Mouse (Mus musculus) thymus, postnatal 4 days (tissue): ENCODE data around the gene Gm128.

ENCODE experiments used
- DNase-seq: peaks from one replicate; pipeline ENCODE4 v3.0.0; 2021

Gene Gm128

GRCm38 (mm10) chr3:95267855-95268254, 26.5 kb upstream of the Gm128 start:
- no peak for DNase-seq

DNA sequence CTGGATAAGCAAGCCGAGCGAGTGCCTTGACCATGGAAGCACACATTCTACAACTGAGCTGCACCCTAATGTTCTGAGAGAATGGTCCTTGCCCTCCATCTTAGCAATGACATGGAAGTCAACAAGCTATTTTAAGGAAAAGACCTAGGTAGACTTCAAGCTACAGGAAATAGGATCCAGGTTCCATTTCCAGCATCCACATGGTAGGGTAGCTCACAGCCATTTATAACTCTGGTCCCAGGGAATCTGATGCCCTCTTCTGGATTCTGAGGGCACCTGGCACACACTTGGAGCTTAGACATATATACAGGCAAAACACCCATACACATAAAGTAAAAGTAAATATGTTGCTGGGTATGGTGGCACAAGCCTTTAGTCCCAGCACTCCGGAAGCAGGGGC, 24.7 kb upstream of the Gm128 start:
- no peak for DNase-seq

GRCm38 (mm10) chr3:95264724-95265123, 23.3 kb upstream of the Gm128 start:
- no peak for DNase-seq

GRCm38 (mm10) chr3:95263089-95263739, 21.8 kb upstream of the Gm128 start:
- DNase-seq, result peak; percentile 91

DNA sequence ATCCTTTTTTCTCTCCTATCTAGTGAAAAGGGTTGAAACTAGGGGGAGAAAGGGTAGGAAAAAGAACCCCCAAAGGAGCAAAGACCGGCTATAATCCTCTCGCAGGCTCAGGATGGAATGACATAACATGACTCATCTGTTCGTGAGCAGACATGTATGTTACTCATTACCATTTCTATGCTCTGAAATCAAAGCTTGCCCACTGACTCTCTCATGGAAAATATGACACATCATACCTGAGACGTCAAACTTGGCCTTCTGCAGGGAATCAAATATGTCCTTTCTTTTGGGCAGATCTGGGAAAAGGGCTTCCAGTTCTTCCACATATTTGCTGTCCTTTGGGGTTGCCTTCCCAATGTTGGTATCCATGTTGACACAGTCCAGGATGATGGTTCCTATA, 20.6 kb upstream of the Gm128 start:
- DNase-seq, result no peak

DNA sequence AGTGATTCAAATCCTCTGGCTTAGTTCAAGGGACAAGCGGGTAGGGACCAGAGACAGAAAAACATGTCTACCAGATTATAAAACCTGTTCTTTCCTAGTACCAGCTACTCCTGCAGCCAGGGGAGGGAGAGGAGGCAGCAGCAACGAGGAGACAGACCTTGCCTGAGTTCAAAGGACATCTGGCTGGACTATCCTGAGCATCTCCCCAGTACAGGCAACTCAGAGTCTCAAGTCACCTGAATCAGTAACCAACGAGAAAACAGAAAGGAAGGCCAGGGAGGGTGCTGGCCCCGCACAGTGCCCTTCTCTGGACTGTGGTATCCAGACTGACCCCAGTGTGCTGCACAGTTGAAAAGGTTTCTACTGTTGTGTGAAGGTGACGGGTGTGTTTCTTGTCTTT, 15.5 kb upstream of the Gm128 start:
- no peak for DNase-seq

DNA sequence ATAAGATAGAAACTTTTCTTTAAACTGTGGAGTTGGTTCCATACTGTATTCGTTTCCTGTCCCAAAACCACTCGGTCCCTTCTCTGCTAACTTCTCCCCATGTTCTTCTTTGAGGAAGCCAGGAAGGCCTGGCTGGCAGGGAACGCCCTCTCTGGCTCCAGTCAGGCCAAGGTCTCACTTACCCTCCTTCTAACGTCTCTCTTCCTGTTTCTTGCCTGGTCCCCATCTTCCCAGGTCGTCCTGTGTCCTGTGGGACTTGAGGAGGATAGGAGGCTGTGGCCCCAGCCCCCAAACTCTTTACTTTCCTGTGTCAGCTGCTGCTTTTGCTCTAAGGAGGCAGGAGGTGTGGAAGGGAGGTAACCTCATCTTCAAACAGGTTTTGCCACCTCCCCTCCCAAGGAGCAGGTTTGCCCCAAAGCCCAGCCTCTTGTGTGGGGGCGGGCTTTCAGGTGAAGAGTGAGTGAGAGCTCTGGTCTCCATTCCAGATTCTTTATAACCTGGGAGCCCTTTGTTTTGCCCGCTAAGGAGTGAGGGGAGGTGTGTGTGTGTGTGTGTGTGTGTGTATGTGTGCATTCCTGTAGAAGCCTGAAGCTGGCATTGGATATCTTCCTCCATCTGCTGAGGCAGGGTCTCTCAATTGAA, 9.5 kb upstream of the Gm128 start, which contains the start of gene Bnipl:
Bnipl (minus strand) TSS at position 411 of the 642 bp plus-strand sequence.
- DNase-seq, result no peak

DNA sequence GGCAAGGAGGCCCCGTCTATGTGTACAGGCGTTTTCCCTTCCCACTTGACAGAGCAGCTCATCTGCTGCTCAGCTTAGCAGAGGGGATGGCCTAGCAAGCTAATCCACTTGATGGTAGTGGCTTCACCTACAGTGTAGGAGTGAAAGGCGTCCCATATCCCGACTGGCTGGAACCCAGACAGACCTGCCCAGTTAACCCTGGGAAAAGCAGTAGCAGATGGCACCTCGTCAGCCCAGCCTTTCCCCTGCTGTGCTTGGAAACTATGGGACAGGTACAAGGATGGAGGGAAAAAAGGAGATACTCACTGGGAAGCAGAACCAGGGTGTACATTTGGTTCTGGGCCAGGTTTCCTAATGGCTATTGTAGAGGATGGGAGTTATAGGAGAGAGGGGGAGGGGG, 9.0 kb upstream of the Gm128 start:
- no peak for DNase-seq

- no peak for DNase-seq
These were observed 6.4 kb upstream of the Gm128 start for GRCm38 (mm10) chr3:95247660-95248336.

- DNase-seq, result no peak
These were observed 5.2 kb upstream of the Gm128 start for GRCm38 (mm10) chr3:95246465-95247231.

GRCm38 (mm10) chr3:95243086-95243485, 1.7 kb upstream of the Gm128 start:
- no peak for DNase-seq

DNA sequence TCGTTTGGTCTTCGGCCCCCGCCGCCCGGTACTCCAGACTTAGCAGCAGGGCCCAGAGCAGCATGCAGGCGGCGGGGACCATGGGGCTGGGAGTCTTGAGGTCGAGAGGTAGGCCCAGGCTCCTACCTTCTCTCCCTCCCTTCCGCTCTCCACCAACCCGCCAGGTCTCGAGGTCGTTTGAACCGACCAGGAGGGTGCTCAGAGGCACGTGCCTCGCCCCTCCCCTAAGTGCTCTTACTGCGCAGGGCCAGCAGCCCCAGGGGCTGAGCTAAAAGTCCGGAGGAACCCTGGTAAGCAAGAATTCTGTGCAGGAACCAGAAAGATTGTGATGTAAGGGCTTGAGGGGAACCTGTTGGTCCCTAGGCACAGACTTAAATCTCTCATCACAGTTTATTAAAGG, 498 bp downstream of the Gm128 start:
- no peak for DNase-seq

DNA sequence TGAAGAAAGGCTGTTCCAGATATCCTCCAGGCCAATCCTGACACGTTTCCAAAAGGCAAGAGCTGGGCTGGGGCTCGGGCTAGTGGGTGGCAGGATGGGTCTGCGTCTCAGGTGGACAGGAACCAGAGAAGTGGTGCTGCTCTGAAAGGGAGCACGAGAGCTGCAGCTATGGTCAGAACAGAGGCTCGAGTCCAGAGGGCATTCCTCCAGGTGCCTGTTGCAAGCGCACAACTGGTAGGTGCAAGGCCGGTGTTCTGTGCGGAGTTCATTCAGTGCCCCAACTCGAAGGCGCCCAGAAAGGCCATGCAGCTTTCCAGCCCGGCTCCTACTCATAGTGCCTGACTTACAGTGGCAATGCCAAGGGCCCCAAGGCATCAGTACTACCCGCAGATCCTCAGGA, 1.4 kb downstream of the Gm128 start:
- DNase-seq, result no peak

GRCm38 (mm10) chr3:95239022-95239421, 2.4 kb downstream of the Gm128 start:
- DNase-seq, result no peak

GRCm38 (mm10) chr3:95237541-95238099, 3.8 kb downstream of the Gm128 start:
- no peak for DNase-seq

DNA sequence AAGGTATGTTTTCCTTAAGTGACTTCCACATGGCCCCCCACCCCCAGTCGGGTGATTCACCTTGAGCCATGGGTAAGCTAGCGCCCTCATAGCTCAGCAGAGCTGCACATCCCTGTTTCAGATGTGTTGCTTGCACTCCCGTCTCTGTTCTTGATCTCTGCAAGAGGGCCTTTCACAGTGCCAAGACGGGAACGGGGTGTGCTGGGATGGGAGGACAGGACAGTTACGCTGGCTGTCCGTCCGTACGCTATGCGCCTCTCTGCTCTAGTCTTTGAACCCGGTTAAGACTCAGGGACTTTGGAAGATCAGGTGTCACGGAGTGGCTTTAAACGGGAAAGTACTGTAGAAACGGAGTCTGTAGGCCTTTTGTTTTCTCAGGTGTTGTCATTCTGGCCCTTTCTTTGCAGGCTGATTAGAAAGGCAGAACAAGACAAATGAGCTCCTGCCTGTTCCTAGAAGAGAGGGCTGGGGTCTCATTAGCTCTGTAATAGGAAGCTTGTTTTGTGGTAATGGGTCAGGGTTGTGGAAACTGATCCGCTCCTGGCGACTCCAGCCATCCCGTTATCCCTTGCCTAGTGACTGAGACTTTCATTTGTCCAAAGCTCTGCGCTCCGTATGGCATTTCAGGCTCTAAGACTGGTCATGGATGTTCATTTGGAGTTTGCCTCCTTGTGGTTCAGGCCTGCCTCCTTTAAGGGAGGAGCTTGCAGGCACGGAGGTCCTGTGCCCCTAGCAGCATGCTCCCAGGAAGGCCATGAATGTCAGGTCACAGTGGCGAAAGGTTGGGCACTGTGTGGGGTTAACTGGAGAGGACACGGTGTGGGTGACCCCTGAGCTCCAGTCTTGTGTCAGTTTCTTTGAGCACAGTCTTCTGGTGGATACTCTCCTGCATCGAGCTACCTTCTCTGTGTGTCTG, 5.8 kb downstream of the Gm128 start:
- no peak for DNase-seq

DNA sequence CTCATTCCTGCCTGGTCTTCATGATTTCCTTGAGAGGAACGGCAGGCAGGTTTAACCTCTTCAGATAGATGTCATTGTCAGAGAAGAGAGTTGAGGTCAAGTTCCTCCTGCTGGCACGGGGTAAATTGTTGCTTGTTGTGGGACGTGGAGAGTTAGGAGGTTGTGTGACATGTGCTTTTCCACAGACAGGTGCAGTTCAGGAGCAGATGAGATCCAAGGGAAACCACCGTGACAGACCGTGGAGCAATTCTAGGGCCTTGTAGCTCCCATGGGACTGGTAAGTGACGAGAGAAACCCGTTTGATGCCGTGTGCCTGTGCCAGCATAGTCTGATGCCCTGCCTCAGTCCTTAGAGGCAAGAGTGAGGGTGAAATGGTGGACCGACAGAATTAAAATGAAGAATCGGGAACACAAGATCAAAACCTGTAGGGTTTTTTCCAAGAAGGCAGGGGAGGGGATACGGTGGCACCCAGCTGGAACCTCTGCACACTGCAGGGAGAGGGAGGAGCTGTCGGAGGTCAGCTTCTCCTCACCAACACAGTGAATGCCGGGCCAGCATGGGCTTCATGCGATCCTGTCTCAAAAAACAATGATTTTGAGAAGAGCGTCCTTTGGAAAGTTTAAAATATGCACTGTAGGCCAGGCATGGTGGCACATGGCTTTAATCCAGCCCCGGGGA, 8.0 kb downstream of the Gm128 start:
- DNase-seq, result no peak

DNA sequence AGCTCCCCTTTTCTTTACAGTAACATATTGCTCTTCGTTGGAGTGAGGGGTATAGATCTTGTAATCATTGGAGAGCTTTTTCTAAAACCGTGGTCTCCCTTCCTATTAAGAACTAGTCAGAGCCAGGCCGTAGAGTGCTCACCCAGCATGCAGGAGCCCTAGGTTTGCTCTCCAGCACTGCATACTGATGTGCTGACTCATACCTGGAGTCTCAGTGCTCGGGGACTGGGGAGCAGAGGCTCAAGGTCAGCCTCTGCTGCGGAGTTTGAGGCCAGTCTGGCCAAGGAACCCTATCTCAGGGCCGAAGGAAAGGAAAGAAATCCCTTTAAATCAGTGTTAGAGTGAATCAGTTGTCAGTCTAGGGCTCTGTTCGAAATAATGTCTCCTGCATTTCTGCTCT, 8.6 kb downstream of the Gm128 start:
- no peak for DNase-seq

- peak; percentile 74 for DNase-seq
These were observed 9.8 kb downstream of the Gm128 start, which contains the start of gene Mllt11 for GRCm38 (mm10) chr3:95231298-95232221. Gene Mllt11 (minus strand): TSS chr3:95232171.
